Mouse (Mus musculus) right cerebral cortex, postnatal 10 days (tissue): ENCODE data around the gene Rpp25.

Experiments used
- DNase-seq, 2 experiments: peaks; one replicate each; pipeline ENCODE4 v3.0.0; 2021; ENCODE audit warnings: low spot score in 2 of 2

Gene Rpp25

DNA sequence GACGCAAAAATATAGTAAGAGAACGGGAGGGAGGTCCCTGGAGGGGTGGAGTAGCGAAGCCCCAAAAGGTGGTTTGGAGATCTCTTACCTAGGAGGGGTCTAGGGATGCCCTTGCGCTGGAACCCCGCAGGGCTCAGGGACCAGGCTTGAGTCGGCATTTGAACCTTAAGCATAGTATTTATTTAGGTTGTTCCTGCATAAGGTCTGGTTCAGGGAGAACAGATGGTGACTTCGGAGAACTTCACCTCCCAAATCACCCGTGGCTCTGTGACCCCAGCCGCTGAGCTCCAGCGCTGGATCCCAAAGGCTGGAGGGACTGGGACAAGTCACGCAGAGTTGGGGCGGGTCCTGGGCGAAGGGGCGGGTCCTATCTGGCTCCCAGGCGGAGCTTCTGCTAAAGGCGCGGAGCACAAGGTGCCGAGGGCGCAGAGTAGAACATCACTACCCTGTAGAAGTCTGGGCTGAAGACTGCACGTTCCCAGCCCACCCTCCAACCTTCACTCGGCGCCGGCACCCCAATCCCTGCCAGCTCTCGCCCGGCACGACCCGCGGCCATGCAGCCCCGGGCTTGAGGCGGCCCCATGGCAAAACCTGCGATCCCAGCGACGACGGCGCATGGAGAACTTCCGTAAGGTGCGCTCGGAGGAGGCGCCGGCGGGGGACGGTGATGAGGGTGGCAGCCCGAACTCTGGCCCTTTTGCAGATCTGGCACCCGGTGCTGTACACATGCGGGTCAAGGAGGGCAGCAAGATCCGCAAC is at the start of gene Rpp25:
TSS of gene Rpp25 (plus strand) at position 405 of the 759 bp plus-strand sequence.
- DNase-seq = peak; percentile 67 to 68

DNA sequence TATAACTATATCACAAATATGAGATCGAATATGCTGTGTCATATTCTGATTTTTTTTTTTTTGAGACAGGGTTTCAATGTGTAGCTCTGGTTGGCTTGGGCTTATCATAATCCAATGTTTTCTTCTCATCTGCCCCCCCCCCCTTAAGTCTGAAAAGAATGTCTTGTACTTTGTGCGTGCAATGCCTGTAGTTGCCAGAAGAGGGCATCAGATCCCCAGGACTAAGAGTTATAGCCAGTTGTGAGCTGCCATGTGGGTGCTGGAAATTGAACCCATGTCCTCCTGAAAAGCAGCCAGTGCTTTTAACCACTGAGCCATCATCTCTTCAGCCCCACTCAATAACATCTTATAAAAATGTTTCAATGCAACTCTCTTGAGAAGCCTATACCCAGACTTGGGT is 44.1 kb upstream of the Rpp25 start:
- no peak for DNase-seq

GRCm38 (mm10) chr9:57462866-57463265 is 41.0 kb upstream of the Rpp25 start:
- DNase-seq = no peak

GRCm38 (mm10) chr9:57466101-57466500 is 37.7 kb upstream of the Rpp25 start:
- DNase-seq = no peak

- DNase-seq = peak; percentile 65 to 75
These were observed 36.5 kb upstream of the Rpp25 start for GRCm38 (mm10) chr9:57467271-57467771.

DNA sequence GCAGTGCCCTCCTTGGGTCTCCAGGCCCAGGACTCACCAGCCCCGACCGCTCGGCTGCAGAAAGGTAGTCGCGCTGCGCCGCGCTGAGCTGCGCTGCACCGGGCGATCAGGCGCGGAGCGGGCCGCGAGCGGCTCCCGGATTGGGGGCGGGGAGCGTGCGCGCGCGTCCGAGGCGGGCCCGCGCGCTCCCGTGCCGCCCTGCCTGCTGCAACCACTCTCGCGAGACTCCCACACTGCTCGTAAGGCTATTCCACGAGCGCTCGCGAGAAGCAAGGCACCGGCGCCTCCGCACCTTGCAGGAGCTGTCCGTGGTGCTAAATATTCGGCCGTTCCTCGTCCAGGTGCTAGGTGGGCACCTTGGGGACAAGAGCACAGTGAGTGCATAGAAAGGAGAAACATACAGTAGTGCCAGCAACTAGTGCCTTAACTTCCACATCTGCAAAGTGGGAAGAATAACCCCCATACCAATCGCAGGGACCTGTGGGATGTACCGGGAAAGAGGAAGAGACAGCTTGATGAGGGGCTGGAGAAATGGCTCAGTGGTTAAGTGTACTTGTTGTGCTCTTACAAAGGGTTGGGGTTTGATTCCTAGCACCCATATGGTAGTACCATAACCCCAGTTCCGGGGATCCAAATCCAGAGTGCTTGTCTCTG is 35.8 kb upstream of the Rpp25 start, which contains the start of gene Scamp5:
TSS of gene Scamp5 (minus strand) at position 165 of the 654 bp plus-strand sequence.
- peak; percentile 96 for DNase-seq

DNA sequence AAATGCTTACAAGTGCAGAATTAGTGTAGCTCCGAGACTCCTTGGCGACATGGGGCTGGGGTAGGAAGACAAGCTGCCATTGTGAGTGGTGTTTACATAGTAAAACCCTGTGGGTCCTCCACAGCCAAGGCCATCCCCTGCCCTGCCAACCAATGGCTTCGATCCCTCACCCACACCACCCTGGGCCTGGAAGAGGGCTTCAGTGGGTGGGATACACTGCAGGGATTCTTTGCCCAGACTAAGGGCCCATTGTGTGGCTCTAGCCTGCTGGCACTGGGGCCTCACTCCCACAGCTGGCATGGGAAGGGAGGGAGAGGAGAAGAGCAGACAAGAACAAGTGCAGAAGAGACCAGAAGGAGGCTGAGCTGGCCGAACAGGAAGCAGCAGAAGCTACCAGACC is 34.9 kb upstream of the Rpp25 start:
- peak; percentile 77 to 86 for DNase-seq

GRCm38 (mm10) chr9:57485774-57486173 is 18.1 kb upstream of the Rpp25 start:
- peak; percentile 88 to 94 for DNase-seq

DNA sequence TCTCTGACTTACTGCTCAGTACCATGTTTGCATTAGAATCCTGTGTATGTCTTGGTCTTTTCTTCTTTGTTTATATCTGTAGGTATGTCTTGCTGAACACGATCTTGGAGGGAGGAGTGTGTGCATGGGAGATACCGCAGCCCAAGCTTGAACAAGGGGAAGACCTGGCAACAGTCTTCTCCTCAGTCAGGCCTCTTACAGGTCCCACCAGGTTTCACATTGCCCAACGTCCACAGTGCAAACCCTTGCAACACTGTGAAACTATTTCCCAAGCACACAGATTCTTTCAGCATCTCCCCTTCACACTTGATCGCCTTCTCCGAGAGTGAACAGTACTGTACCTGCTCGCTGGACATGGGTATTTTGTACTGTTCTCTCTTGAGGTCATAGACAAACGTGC is 16.0 kb upstream of the Rpp25 start:
- DNase-seq = no peak

GRCm38 (mm10) chr9:57493532-57493931 is 10.3 kb upstream of the Rpp25 start:
- no peak for DNase-seq

DNA sequence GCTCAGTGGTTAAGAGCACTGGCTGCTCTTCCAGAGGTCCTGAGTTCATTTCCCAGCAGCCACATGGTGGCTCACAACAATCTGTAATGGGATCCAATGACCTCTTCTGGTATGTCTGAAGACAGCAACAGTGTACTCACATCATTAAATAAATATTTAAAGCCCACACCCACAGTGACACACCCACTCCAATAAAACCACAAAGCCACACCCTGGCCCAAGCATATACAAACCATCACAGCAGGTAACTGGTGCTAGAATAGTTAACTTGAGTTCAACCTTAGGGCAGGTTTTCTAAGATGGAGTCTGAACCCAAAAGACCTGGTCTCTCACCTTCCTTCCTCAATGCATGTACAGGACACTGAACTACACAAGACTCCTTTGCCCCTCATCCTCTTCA is 8.9 kb upstream of the Rpp25 start:
- no peak for DNase-seq

DNA sequence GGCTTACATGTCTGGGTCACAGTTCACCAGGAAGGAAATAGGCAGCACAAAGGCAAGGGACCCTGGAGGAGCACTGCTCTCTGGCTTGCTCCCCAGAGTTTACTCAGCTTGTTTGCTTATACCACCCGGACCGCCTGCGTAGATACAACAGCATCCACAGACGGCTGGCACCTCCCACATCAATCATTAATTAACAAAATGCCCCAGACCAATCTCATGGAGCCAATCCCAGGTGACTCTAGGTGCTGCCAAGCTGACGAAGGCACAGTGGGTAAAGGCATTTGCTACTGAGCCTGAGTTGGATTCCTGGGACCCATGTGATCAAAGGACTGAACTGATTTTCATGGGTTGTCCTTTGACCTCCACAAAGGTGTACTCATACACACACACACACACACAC is 6.6 kb upstream of the Rpp25 start:
- no peak for DNase-seq

GRCm38 (mm10) chr9:57498536-57498935 is 5.3 kb upstream of the Rpp25 start:
- no peak for DNase-seq

DNA sequence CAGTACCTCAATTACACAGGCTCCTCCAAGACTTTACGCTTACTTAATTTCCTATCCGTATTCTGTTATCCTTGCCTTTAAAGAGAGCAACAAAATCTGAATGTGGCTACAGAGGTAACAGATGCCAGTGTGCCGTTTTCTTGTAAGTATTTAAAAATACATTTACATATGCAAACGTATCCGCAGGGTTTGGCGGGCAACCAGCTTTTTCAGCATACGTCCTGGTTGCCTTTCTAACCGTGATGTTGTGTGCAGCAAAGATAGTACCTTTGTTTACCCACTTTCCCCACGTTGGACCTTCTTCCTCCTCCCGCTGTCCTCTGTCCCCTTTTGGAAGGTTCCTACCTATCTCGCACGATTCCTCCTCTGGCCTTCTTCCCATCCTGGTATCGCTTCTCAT is 2.4 kb upstream of the Rpp25 start:
- DNase-seq = peak; percentile 74 to 77

DNA sequence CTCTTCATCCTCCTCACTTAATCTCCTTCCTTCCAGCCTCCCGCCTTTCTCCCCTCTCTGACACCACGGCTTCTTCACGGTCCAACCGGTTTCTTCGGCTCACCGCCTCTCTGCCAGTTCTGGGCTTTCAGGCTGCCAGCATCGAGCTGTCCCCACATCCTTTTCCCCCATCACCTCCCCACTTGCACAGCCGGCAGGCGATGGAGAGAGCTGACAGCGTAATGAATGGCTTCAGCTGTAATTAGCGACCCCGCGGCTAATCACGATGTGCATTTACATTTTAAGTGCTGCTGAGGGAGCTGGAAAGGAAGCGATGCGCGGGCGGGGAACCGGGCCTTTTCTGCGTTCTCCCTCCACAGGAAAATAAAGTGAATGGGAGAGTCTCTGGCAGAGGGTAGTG is 2.0 kb upstream of the Rpp25 start:
- peak; percentile 79 to 82 for DNase-seq

GRCm38 (mm10) chr9:57502911-57503621 is 760 bp upstream of the Rpp25 start:
- DNase-seq = peak in 1 of 2 experiments; percentile 36

- DNase-seq = peak; percentile 76 to 78
These were observed 515 bp downstream of the Rpp25 start for GRCm38 (mm10) chr9:57504381-57504700.

- no peak for DNase-seq
These were observed 1.1 kb downstream of the Rpp25 start for GRCm38 (mm10) chr9:57504891-57505290.

GRCm38 (mm10) chr9:57505700-57506099 is 1.9 kb downstream of the Rpp25 start:
- peak; percentile 71 to 73 for DNase-seq

GRCm38 (mm10) chr9:57510577-57510976 is 6.8 kb downstream of the Rpp25 start:
- no peak for DNase-seq

- peak in 1 of 2 experiments; percentile 74 for DNase-seq
These were observed 13.3 kb downstream of the Rpp25 start for GRCm38 (mm10) chr9:57517113-57517512.

- DNase-seq = no peak
These were observed 16.7 kb downstream of the Rpp25 start for GRCm38 (mm10) chr9:57520375-57521055.
